Comparison of ENCODE assay signal across 8 mouse cellular contexts in genomic region chr1:139423931-139424330, GRCm38 (mm10). TPM values are rescaled to one million over a fixed set of nuclear protein-coding genes. Genes with fewer than 3 reads are reported as not detected.
DNase-seq lines count a peak whose midpoint lies in the region; ATAC-seq and TF ChIP-seq lines count a peak whose summit lies in the region.

No protein-coding gene starts in this region.

- peaks cover 30% of the 10 kb centered on the region for H3K4me1 ChIP-seq in kidney, embryonic 16.5 days (ENCODE audit: insufficient read depth, low read length)
- H3K4me1 ChIP-seq in embryonic facial prominence, embryonic 15.5 days = peaks cover 28% of the 10 kb centered on the region
- H3K4me1 ChIP-seq in limb, embryonic 12.5 days (replicated peaks) = peaks cover 30% of the 10 kb centered on the region
- H3K4me1 ChIP-seq in olfactory bulb, adult 2 months (ENCODE audit: control insufficient read depth, insufficient read depth, low read length) = peaks cover 9% of the 10 kb centered on the region; the same call in 1 of the 2 replicates

- TF ChIP-seq POLR2A in olfactory bulb, adult 2 months (IDR thresholded peaks at IDR 0.05; ENCODE audit: insufficient read depth, low read depth, low read length) = no peak

- no peak for TF ChIP-seq CTCF in olfactory bulb, adult 2 months (IDR thresholded peaks at IDR 0.05; ENCODE audit: insufficient read depth, low read depth, low read length)

- ATAC-seq in kidney, embryonic 16.5 days (ENCODE audit: low FRiP score, low TSS enrichment) = no peak
- ATAC-seq in embryonic facial prominence, embryonic 15.5 days (ENCODE audit: insufficient number of reproducible peaks, low FRiP score, low TSS enrichment, low read depth) = no peak
- no peak for ATAC-seq in limb, embryonic 12.5 days (ENCODE audit: insufficient number of reproducible peaks, insufficient read depth, low FRiP score, low TSS enrichment, low read depth)
- ATAC-seq in megakaryocyte-erythroid progenitor cell, adult 5-6 weeks (replicated peaks; ENCODE audit: low FRiP score, low TSS enrichment, poor library complexity, severe bottlenecking) = no peak

- no peak for DNase-seq in kidney, postnatal 36 days
- no peak for DNase-seq in thymus, postnatal 10 days (ENCODE audit: low spot score in 2 of 2)
- DNase-seq in embryo, embryonic 11 days = no peak

- H3K27ac ChIP-seq in kidney, embryonic 16.5 days (ENCODE audit: low read length) = no peak overlapping the region
- H3K27ac ChIP-seq in embryonic facial prominence, embryonic 15.5 days (replicated peaks) = no peak overlapping the region
- H3K27ac ChIP-seq in limb, embryonic 12.5 days = no peak overlapping the region
- no peak overlapping the region for H3K27ac ChIP-seq in olfactory bulb, adult 2 months (ENCODE audit: insufficient read depth, low read depth, low read length)

- H3K4me2 ChIP-seq in kidney, embryonic 16.5 days (replicated peaks; ENCODE audit: low read depth, low read length) = peak overlapping the region; percentile 70
- H3K4me2 ChIP-seq in embryonic facial prominence, embryonic 15.5 days (replicated peaks) = peak overlapping the region; percentile 62
- H3K4me2 ChIP-seq in limb, embryonic 12.5 days = peak overlapping the region; percentile 67

- H3K4me3 ChIP-seq in kidney, embryonic 16.5 days (ENCODE audit: low read length) = peak overlapping the region; percentile 79
- H3K4me3 ChIP-seq in embryonic facial prominence, embryonic 15.5 days (replicated peaks) = peak overlapping the region; percentile 71
- peak overlapping the region; percentile 75 for H3K4me3 ChIP-seq in limb, embryonic 12.5 days (replicated peaks)
- H3K4me3 ChIP-seq in olfactory bulb, adult 2 months (ENCODE audit: insufficient read depth, low read depth, low read length) = peak overlapping the region; percentile 32

- no peaks in the 10 kb centered on the region for H3K27me3 ChIP-seq in kidney, embryonic 16.5 days (ENCODE audit: insufficient read depth, low read length)
- H3K27me3 ChIP-seq in embryonic facial prominence, embryonic 15.5 days = no peaks in the 10 kb centered on the region
- H3K27me3 ChIP-seq in limb, embryonic 12.5 days = no peaks in the 10 kb centered on the region

- WGBS in kidney, embryonic 16.5 days = 55% methylated on average over 10 of the region's 10 CpGs
- 56% methylated on average over 10 of the region's 10 CpGs for WGBS in embryonic facial prominence, embryonic 15.5 days
- 73% methylated on average over 10 of the region's 10 CpGs for WGBS in limb, embryonic 12.5 days
- WGBS in olfactory bulb, adult 2 months = 34% methylated on average over 10 of the region's 10 CpGs

- H3K36me3 ChIP-seq in kidney, embryonic 16.5 days (ENCODE audit: insufficient read depth, low read length) = peaks cover 3% of the 10 kb centered on the region; the same call in 1 of the 2 replicates
- 0 out of 2 replicates have a peak, but pooled peaks cover under 1% of the 10 kb centered on the region for H3K36me3 ChIP-seq in embryonic facial prominence, embryonic 15.5 days
- H3K36me3 ChIP-seq in limb, embryonic 12.5 days = peaks cover 1% of the 10 kb centered on the region

- no peaks in the 10 kb centered on the region for H3K9me3 ChIP-seq in kidney, embryonic 16.5 days (ENCODE audit: low read length)
- H3K9me3 ChIP-seq in embryonic facial prominence, embryonic 15.5 days (replicated peaks) = no peaks in the 10 kb centered on the region
- H3K9me3 ChIP-seq in limb, embryonic 12.5 days = no peaks in the 10 kb centered on the region

- H3K9ac ChIP-seq in kidney, embryonic 16.5 days (replicated peaks; ENCODE audit: low read length) = peak overlapping the region; percentile 9; the same call in 1 of the 2 replicates
- H3K9ac ChIP-seq in embryonic facial prominence, embryonic 15.5 days = no peak overlapping the region
- 0 out of 2 replicates have a peak overlapping the region, but pooled peaks have one; percentile 12 for H3K9ac ChIP-seq in limb, embryonic 12.5 days (replicated peaks)

RNA-seq across cellular contexts. Expression of gene Zbtb41, which starts 1.8 kb away (rescaled TPM):
- 9.1 and 9.9 TPM in 2 replicates for polyA plus RNA-seq in kidney, embryonic 16.5 days (2015; fragmentation: Nextera tagmentation; extraction: Ambion mirVana)
- 6.7 and 8.5 TPM in 2 replicates for polyA plus RNA-seq in embryonic facial prominence, embryonic 15.5 days (2015; fragmentation: Nextera tagmentation; extraction: Ambion mirVana)
- polyA plus RNA-seq in limb, embryonic 12.5 days (2016; fragmentation: Nextera tagmentation; extraction: Ambion mirVana) = 13.2 and 13.3 TPM in 2 replicates
- polyA plus RNA-seq in olfactory bulb, adult 2 months (2012; ENCODE audit: insufficient read depth, insufficient read length, low replicate concordance, missing spikeins) = not detected in 2 replicates
- total RNA-seq in megakaryocyte-erythroid progenitor cell, adult 5-6 weeks (2014; fragmentation: Nextera tagmentation) = 12.6 and 13.3 TPM in 2 replicates
- total RNA-seq in megakaryocyte-erythroid progenitor cell, adult 5-6 weeks (2017) = 14.1 and 30.5 TPM in 2 replicates

RNA-seq across cellular contexts. Expression of gene Aspm, which starts 30.6 kb away (rescaled TPM):
- polyA plus RNA-seq in kidney, embryonic 16.5 days (2015; fragmentation: Nextera tagmentation; extraction: Ambion mirVana) = 12.4 and 14.2 TPM in 2 replicates
- 10.6 and 12.1 TPM in 2 replicates for polyA plus RNA-seq in embryonic facial prominence, embryonic 15.5 days (2015; fragmentation: Nextera tagmentation; extraction: Ambion mirVana)
- polyA plus RNA-seq in limb, embryonic 12.5 days (2016; fragmentation: Nextera tagmentation; extraction: Ambion mirVana) = 25.1 and 25.9 TPM in 2 replicates
- not detected in 2 replicates for polyA plus RNA-seq in olfactory bulb, adult 2 months (2012; ENCODE audit: insufficient read depth, insufficient read length, low replicate concordance, missing spikeins)
- total RNA-seq in megakaryocyte-erythroid progenitor cell, adult 5-6 weeks (2014; fragmentation: Nextera tagmentation) = 26.5 and 32.8 TPM in 2 replicates
- 44.5 and 49.7 TPM in 2 replicates for total RNA-seq in megakaryocyte-erythroid progenitor cell, adult 5-6 weeks (2017)

RNA-seq across cellular contexts. Expression of gene Crb1, which starts 47.0 kb away (rescaled TPM):
- 0.20 and 0.24 TPM in 2 replicates for polyA plus RNA-seq in kidney, embryonic 16.5 days (2015; fragmentation: Nextera tagmentation; extraction: Ambion mirVana)
- polyA plus RNA-seq in embryonic facial prominence, embryonic 15.5 days (2015; fragmentation: Nextera tagmentation; extraction: Ambion mirVana) = 0.20 TPM in 1 of 2 replicates, not detected in the other
- polyA plus RNA-seq in limb, embryonic 12.5 days (2016; fragmentation: Nextera tagmentation; extraction: Ambion mirVana) = 0.05 and 0.39 TPM in 2 replicates
- not detected in 2 replicates for polyA plus RNA-seq in olfactory bulb, adult 2 months (2012; ENCODE audit: insufficient read depth, insufficient read length, low replicate concordance, missing spikeins)
- total RNA-seq in megakaryocyte-erythroid progenitor cell, adult 5-6 weeks (2014; fragmentation: Nextera tagmentation) = not detected in 2 replicates
- not detected in 2 replicates for total RNA-seq in megakaryocyte-erythroid progenitor cell, adult 5-6 weeks (2017)
